Mouse (Mus musculus) layer of hippocampus, postnatal 25 days (tissue): ENCODE results near the gene Olfr694. TPM values are rescaled to one million over a fixed set of nuclear protein-coding genes. Genes with fewer than 3 reads are reported as not detected.

Experiments
- total RNA-seq, 2 experiments: library from RNA; stranded (reverse); gene quantifications; 2 replicates each; pipeline ENCODE4 v1.2.3; 2021

Olfr694 gene
- total RNA-seq, 2 experiments from 2014 or later = not detected

Other genes with a start within 250 kb of the Olfr694 start
- not detected for gene Olfr693, start 11.2 kb downstream of the Olfr694 start, total RNA-seq
- gene Olfr695, start 24.6 kb upstream of the Olfr694 start, total RNA-seq = not detected
- not detected for gene Olfr697, start 50.6 kb upstream of the Olfr694 start, total RNA-seq
- gene Olfr698, start 63.6 kb upstream of the Olfr694 start, total RNA-seq = not detected
- gene Olfr699, start 101.4 kb upstream of the Olfr694 start, total RNA-seq = not detected
- gene Olfr700, start 117.0 kb upstream of the Olfr694 start, total RNA-seq = not detected
- gene Olfr701, start 122.3 kb upstream of the Olfr694 start, total RNA-seq = not detected
- gene Olfr702, start 142.1 kb upstream of the Olfr694 start, total RNA-seq = not detected
- gene Olfr703, start 151.5 kb upstream of the Olfr694 start, total RNA-seq = not detected
- not detected for gene Olfr704, start 171.4 kb upstream of the Olfr694 start, total RNA-seq
- gene Olfr705, start 185.1 kb upstream of the Olfr694 start, total RNA-seq = not detected
- not detected for gene Olfr706, start 196.3 kb upstream of the Olfr694 start, total RNA-seq
- gene Olfr707, start 209.4 kb upstream of the Olfr694 start, total RNA-seq = not detected
- not detected for gene Olfr1532-ps1, start 216.2 kb upstream of the Olfr694 start, total RNA-seq
- not detected for gene Olfr709-ps1, start 240.4 kb upstream of the Olfr694 start, total RNA-seq